Comparison of ENCODE assay signal across 27 mouse cellular contexts in genomic region chr9:48413591-48413990, GRCm38 (mm10).
DNase-seq lines count a peak whose midpoint lies in the region; ATAC-seq and TF ChIP-seq lines count a peak whose summit lies in the region.
"Had no signal": no experiment of that assay in that cellular context is flagged by ENCODE, and none has a peak within 500 bp of the region (broad histone marks: within the 10 kb centered on the region; RNA-seq: fewer than 3 reads in every experiment).

No protein-coding gene starts in this region.

- no peak for ATAC-seq in megakaryocyte, adult 5-6 weeks (ENCODE audit: poor library complexity, severe bottlenecking)
- ATAC-seq: CD4-positive, CD25-positive, alpha-beta regulatory T cell, adult 4 months; forebrain, embryonic 15.5 days; hindbrain, embryonic 16.5 days had no signal

- H3K27me3 ChIP-seq in thymus, adult 2 months (ENCODE audit: control insufficient read depth, insufficient read depth, low read length) = no peaks in the 10 kb centered on the region
- H3K27me3 ChIP-seq: embryonic facial prominence, embryonic 13.5 days; forebrain, embryonic 12.5 days; forebrain, embryonic 15.5 days; heart, embryonic 12.5 days; heart, embryonic 15.5 days; hindbrain, embryonic 13.5 days had no signal

- no peak for TF ChIP-seq CTCF in thymus, adult 2 months (IDR thresholded peaks at IDR 0.05; ENCODE audit: borderline replicate concordance, control insufficient read depth, extremely low read depth, insufficient read depth, low read length, poor library complexity)

- H3K36me3 ChIP-seq in thymus, adult 2 months (ENCODE audit: control insufficient read depth, insufficient read depth, low read length) = no peaks in the 10 kb centered on the region
- no peaks in the 10 kb centered on the region for H3K36me3 ChIP-seq in macrophage (ENCODE audit: inconsistent target)
- H3K36me3 ChIP-seq: embryonic facial prominence, embryonic 10.5 days; embryonic facial prominence, embryonic 13.5 days; forebrain, embryonic 12.5 days; forebrain, embryonic 15.5 days; heart, embryonic 12.5 days; heart, embryonic 15.5 days; hindbrain, embryonic 10.5 days; hindbrain, embryonic 13.5 days had no signal

- no peak overlapping the region for H3K27ac ChIP-seq in thymus, adult 2 months (ENCODE audit: control insufficient read depth, insufficient read depth, low read length)
- peak overlapping the region; percentile 33; the same call in 1 of the 2 replicates for H3K27ac ChIP-seq in macrophage
- H3K27ac ChIP-seq: embryonic facial prominence, embryonic 10.5 days; embryonic facial prominence, embryonic 13.5 days; forebrain, embryonic 12.5 days; forebrain, embryonic 15.5 days; heart, embryonic 15.5 days; hindbrain, embryonic 10.5 days; hindbrain, embryonic 13.5 days had no signal

- 5% methylated on average over 2 of the region's 2 CpGs for WGBS in thymus, adult 2 months
- WGBS in macrophage (ENCODE audit: missing documents) = 88% methylated on average over 2 of the region's 2 CpGs

- DNase-seq in thymus, adult 2 months = peak; percentile 28
- DNase-seq in thymus, postnatal 25 days = no peak
- peak; percentile 37 for DNase-seq in T-cell, adult 2 months (ENCODE audit: low spot score)
- DNase-seq in adrenal gland, postnatal 36 days = no peak
- DNase-seq: adrenal gland, postnatal 10 days; cerebellum, adult 11-12 months; cerebellum, adult 8-10 months; cerebellum, postnatal 10 days; cerebellum, postnatal 36 days; embryo, embryonic 11 days; gastrocnemius, postnatal 10 days; gastrocnemius, postnatal 36 days; heart, postnatal 10 days; heart, postnatal 36 days had no signal

- peaks cover 1% of the 10 kb centered on the region; the same call in 1 of the 2 replicates for H3K79me2 ChIP-seq in macrophage (ENCODE audit: inconsistent target)

- no peak overlapping the region for H3K4me3 ChIP-seq in thymus, adult 2 months (ENCODE audit: control insufficient read depth, insufficient read depth, low read length)
- H3K4me3 ChIP-seq in macrophage (ENCODE audit: inconsistent target) = no peak overlapping the region
- H3K4me3 ChIP-seq: embryonic facial prominence, embryonic 10.5 days; embryonic facial prominence, embryonic 13.5 days; erythroblast, embryonic 14.5 days; forebrain, embryonic 12.5 days; forebrain, embryonic 15.5 days; heart, embryonic 12.5 days; heart, embryonic 15.5 days; hindbrain, embryonic 10.5 days; hindbrain, embryonic 13.5 days had no signal

- no peak for TF ChIP-seq POLR2A in thymus, adult 2 months (IDR thresholded peaks at IDR 0.05; ENCODE audit: control insufficient read depth, extremely low read depth, insufficient read depth, low read length, poor library complexity)

- H3K4me1 ChIP-seq in thymus, adult 2 months (replicated peaks; ENCODE audit: control insufficient read depth, insufficient read depth, low read length) = peaks cover 4% of the 10 kb centered on the region
- H3K4me1 ChIP-seq: embryonic facial prominence, embryonic 10.5 days; forebrain, embryonic 12.5 days; forebrain, embryonic 15.5 days; heart, embryonic 12.5 days; heart, embryonic 15.5 days; hindbrain, embryonic 10.5 days; hindbrain, embryonic 13.5 days had no signal

Comparison
In these comparisons a context has a peak if more than half of its experiments do, and no peak if none do; other contexts are left out.
1. DNase-seq: peak in thymus, adult 2 months (single experiment) and T-cell, adult 2 months (single experiment); none in thymus, postnatal 25 days (single experiment) and adrenal gland, postnatal 36 days (0 of 2).